Mouse (Mus musculus): ENCODE results near the gene Tmem109. TPM values are rescaled to one million over a fixed set of nuclear protein-coding genes. Genes with fewer than 3 reads are reported as not detected.

Gene Tmem109
- 21.9 and 23.0 TPM in 2 replicates for polyA plus RNA-seq (2015; fragmentation: Nextera tagmentation; extraction: Ambion mirVana)

GRCm38 (mm10) chr19:10881426-10882154, at the start of gene Tmem109:
Tmem109 (minus strand) TSS chr19:10882001.
- H3K4me1 ChIP-seq (replicated peaks), result peaks cover 28% of the 10 kb centered on the region
- peak within 1 kb of the TSS; percentile 76 for H3K9ac ChIP-seq
- ATAC-seq (ENCODE audit: low read depth) (peak; percentile 90), DNase-seq (peak; percentile 87)
- no peaks in the 10 kb centered on the region for H3K9me3 ChIP-seq (replicated peaks)
- H3K27ac ChIP-seq, result peak within 1 kb of the TSS; percentile 75
- peak within 1 kb of the TSS; percentile 92 for H3K4me2 ChIP-seq
- H3K4me3 ChIP-seq (replicated peaks), result peak within 1 kb of the TSS; percentile 64
- no peaks in the 10 kb centered on the region for H3K36me3 ChIP-seq
- under 1% methylated on average over 49 of the region's 49 CpGs for WGBS (ENCODE audit: insufficient replicate concordance)
- no peaks in the 10 kb centered on the region for H3K27me3 ChIP-seq

DNA sequence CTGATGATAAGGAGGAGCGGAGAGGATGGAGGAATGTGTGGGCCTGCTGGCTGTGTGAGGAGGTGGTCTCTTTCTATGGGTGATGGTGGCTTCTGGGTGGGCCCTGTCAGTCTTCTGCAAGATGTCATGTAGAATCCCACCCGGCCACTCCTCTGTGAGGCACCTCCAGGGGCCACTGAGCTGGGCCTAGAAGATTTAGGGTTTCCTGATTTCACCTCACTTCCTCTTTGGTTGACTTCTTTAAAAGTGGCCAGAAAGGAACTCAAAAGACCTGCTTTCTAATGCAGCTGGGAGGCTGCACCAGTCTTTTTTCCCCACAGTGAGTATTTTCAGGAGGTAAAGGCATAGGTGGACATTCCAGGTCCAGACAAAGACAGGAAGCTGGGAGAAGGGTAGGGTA, 48.8 kb upstream of the Tmem109 start:
- 44% methylated on average over 2 of the region's 2 CpGs for WGBS (ENCODE audit: insufficient replicate concordance)
- Histone ChIP-seq H3K4me3 (replicated peaks) (no peak overlapping the region), H3K9me3 (replicated peaks) (no peaks in the 10 kb centered on the region), H3K27ac (no peak overlapping the region), H3K4me1 (replicated peaks) (no peaks in the 10 kb centered on the region), H3K9ac (no peak overlapping the region), H3K27me3 (no peaks in the 10 kb centered on the region), H3K4me2 (no peak overlapping the region), H3K36me3 (no peaks in the 10 kb centered on the region)
- ATAC-seq (ENCODE audit: low read depth), result no peak
- no peak for DNase-seq

DNA sequence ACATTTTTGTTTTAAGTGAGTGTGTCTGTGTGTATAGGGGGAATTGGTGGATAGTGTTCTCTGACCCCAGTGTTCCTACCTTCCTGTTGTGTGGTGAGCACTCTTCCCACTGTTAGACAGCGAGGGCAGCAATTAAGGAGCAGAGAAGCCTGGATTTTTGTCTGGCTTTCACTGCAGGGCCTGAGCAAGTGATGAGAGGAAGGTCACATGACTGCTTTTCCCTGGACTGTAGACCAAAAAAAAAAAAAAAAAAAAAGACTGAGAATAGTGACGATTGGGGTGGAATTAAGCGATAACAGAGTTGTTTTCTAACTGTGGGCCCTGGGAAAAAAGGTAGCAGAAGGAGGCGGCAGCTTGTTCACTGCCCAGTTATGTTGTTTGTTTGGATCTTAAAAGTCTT, 44.9 kb upstream of the Tmem109 start:
- no peak for ATAC-seq (ENCODE audit: low read depth)
- H3K27ac ChIP-seq, result no peak overlapping the region

DNA sequence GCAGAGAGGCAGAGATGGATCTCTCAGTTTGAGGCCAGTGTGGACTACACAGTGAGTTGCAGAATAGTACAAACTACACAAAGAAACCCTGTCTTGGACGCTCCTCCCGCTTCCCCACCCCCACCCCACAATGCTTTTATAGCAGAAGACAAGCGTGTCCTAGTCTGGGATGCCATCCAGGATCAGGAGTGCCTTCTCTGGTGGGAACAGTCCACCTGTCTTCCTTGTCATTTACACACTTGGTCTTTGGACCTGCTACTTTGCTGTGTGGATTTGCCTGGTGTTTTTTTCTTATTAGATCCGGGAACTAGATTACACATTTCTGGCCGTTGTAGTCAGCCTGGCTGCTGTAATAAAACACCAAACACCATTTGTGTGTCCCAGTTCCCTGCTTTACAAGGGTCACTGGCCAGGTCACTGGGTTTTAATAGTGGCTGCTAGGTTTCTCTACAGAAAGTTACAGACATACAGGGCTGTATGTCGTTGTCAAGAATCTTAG, 44.4 kb upstream of the Tmem109 start:
- ATAC-seq (ENCODE audit: low read depth) (no peak), DNase-seq (no peak)
- WGBS (ENCODE audit: insufficient replicate concordance), result 60% methylated on average over 6 of the region's 6 CpGs

More for the DNA sequence above, 44.9 kb upstream of the Tmem109 start:
- Histone ChIP-seq H3K4me3 (replicated peaks) (no peak overlapping the region), H3K27me3 (no peaks in the 10 kb centered on the region), H3K9me3 (replicated peaks) (no peaks in the 10 kb centered on the region), H3K4me1 (replicated peaks) (no peaks in the 10 kb centered on the region), H3K9ac (no peak overlapping the region), H3K36me3 (no peaks in the 10 kb centered on the region), H3K4me2 (no peak overlapping the region)
- DNase-seq, result no peak
- WGBS (ENCODE audit: insufficient replicate concordance), result 55% methylated on average over 4 of the region's 4 CpGs

GRCm38 (mm10) chr19:10924220-10924619, 42.4 kb upstream of the Tmem109 start:
- ATAC-seq (ENCODE audit: low read depth), result no peak

More for the DNA sequence above, 44.4 kb upstream of the Tmem109 start:
- Histone ChIP-seq H3K4me3 (replicated peaks) (no peak overlapping the region), H3K36me3 (no peaks in the 10 kb centered on the region), H3K9ac (no peak overlapping the region), H3K27ac (no peak overlapping the region), H3K27me3 (no peaks in the 10 kb centered on the region), H3K9me3 (replicated peaks) (no peaks in the 10 kb centered on the region), H3K4me2 (no peak overlapping the region), H3K4me1 (replicated peaks) (no peaks in the 10 kb centered on the region)

DNA sequence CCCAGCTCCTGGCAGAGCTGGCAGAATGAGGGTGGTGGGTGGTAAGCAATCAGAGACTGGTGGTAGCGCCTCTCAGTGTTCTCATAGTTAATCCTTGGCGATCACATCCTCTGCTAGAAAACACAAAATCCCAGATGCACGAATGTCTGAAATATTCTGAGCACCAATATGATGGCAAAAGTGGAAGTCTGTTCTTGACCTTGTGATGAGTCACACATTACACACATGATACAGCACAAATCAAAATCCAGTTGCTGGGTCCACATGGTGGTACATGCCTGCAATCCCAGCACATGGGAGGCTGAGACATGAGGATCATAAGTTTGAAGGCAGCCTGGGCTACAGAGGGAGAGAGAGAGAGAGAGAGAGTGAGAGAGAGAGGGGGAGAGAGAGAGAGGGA, 39.3 kb upstream of the Tmem109 start:
- Histone ChIP-seq H3K27me3 (no peaks in the 10 kb centered on the region), H3K4me3 (replicated peaks) (no peak overlapping the region), H3K4me2 (no peak overlapping the region), H3K9me3 (replicated peaks) (no peaks in the 10 kb centered on the region), H3K36me3 (no peaks in the 10 kb centered on the region), H3K9ac (no peak overlapping the region), H3K4me1 (replicated peaks) (peaks cover 5% of the 10 kb centered on the region), H3K27ac (no peak overlapping the region)
- DNase-seq (no peak), ATAC-seq (ENCODE audit: low read depth) (no peak)
- 54% methylated on average over 3 of the region's 3 CpGs for WGBS (ENCODE audit: insufficient replicate concordance)

More at GRCm38 (mm10) chr19:10924220-10924619, 42.4 kb upstream of the Tmem109 start:
- Histone ChIP-seq H3K9me3 (replicated peaks) (no peaks in the 10 kb centered on the region), H3K4me1 (replicated peaks) (no peaks in the 10 kb centered on the region), H3K4me2 (no peak overlapping the region), H3K27me3 (no peaks in the 10 kb centered on the region), H3K27ac (no peak overlapping the region), H3K36me3 (no peaks in the 10 kb centered on the region), H3K4me3 (replicated peaks) (no peak overlapping the region), H3K9ac (no peak overlapping the region)
- WGBS (ENCODE audit: insufficient replicate concordance), result 46% methylated on average over 4 of the region's 4 CpGs
- no peak for DNase-seq

DNA sequence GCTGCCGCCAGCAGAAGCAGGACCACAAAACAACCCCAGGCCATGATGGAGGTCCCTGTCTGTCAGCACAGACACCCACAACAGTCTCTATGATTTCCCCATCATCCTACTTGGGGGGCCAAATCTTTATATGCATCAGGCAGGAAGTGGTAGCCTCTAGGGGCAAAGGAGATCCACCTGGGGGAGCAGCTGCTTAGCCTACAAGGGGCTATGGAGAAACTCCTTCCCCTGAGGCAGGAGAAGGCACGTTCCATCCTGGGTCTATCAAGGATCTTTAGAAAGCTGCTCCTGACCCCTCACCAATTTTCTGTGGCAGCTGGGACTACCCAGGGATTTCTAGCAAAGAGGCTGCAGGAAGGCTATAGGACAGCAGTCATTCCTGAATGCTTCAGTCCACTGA, 38.7 kb upstream of the Tmem109 start, which contains the start of gene Zp1:
Gene Zp1, minus strand, starts transcription at position 101 of the 400 bp plus-strand sequence.
- DNase-seq, result no peak
- WGBS (ENCODE audit: insufficient replicate concordance), result 58% methylated on average over 2 of the region's 2 CpGs

DNA sequence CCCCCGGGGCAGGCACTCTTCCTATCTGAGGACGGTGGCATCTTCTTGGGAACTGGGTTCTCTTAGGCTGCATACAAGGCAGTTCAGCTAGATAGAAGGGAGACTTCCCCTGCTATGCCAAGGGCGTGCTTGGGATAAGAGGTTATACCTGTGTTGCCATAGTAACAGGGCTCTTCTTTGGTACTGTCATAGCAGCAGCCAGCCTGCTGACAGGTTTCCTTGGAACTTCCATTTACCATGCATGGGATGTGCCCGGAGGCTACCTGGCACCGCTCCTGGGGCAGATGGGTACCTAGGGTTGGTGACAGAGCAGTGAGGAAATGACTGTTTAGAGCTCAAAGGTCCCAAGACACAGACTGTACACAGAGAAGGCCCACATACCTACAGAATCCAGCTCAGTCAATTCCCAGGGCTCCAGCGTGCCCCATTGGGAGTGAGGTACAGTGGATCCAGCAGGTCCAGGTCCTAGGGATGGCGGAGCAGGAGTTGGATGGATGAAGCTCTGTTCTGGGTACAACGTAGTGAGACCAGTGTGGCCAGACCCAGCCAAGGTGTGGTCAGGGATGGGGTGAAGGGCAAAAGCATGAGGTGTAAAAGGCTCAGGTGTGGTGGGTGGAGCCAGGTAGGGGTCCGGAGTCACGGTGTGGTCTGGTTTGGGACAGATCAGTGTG, 36.7 kb upstream of the Tmem109 start:
- no peak for DNase-seq
- H3K27me3 ChIP-seq, result peaks cover 9% of the 10 kb centered on the region; the same call in 1 of the 2 replicates
- ATAC-seq (ENCODE audit: low read depth), result no peak
- no peak overlapping the region for H3K4me2 ChIP-seq
- H3K4me3 ChIP-seq (replicated peaks), result no peak overlapping the region
- H3K9me3 ChIP-seq (replicated peaks), result no peaks in the 10 kb centered on the region
- H3K4me1 ChIP-seq (replicated peaks), result peaks cover 6% of the 10 kb centered on the region
- no peak overlapping the region for H3K9ac ChIP-seq
- WGBS (ENCODE audit: insufficient replicate concordance), result 78% methylated on average over 10 of the region's 10 CpGs
- no peaks in the 10 kb centered on the region for H3K36me3 ChIP-seq
- H3K27ac ChIP-seq, result no peak overlapping the region

More for the DNA sequence above, 38.7 kb upstream of the Tmem109 start, which contains the start of gene Zp1:
- Histone ChIP-seq H3K4me1 (replicated peaks) (peaks cover 6% of the 10 kb centered on the region), H3K4me2 (no peak within 1 kb of the TSS), H3K9me3 (replicated peaks) (no peaks in the 10 kb centered on the region), H3K9ac (no peak within 1 kb of the TSS), H3K4me3 (replicated peaks) (no peak within 1 kb of the TSS), H3K27ac (no peak within 1 kb of the TSS), H3K27me3 (no peaks in the 10 kb centered on the region), H3K36me3 (no peaks in the 10 kb centered on the region)
- ATAC-seq (ENCODE audit: low read depth), result no peak

- peaks cover 9% of the 10 kb centered on the region; the same call in 1 of the 2 replicates for H3K27me3 ChIP-seq
- no peak overlapping the region for H3K9ac ChIP-seq
- no peak overlapping the region for H3K27ac ChIP-seq
- H3K9me3 ChIP-seq (replicated peaks), result no peaks in the 10 kb centered on the region
- no peak overlapping the region for H3K4me3 ChIP-seq (replicated peaks)
- no peaks in the 10 kb centered on the region for H3K36me3 ChIP-seq
- WGBS (ENCODE audit: insufficient replicate concordance), result 34% methylated on average over 5 of the region's 5 CpGs
- no peak overlapping the region for H3K4me2 ChIP-seq
- no peak for DNase-seq
- peaks cover 6% of the 10 kb centered on the region for H3K4me1 ChIP-seq (replicated peaks)
- ATAC-seq (ENCODE audit: low read depth), result no peak
Observed at GRCm38 (mm10) chr19:10916506-10916905, 34.7 kb upstream of the Tmem109 start.

- no peak overlapping the region for H3K4me2 ChIP-seq
- H3K27me3 ChIP-seq, result peaks cover 9% of the 10 kb centered on the region; the same call in 1 of the 2 replicates
- 32% methylated on average over 2 of the region's 2 CpGs for WGBS (ENCODE audit: insufficient replicate concordance)
- no peak overlapping the region for H3K4me3 ChIP-seq (replicated peaks)
- H3K9ac ChIP-seq, result no peak overlapping the region
- no peaks in the 10 kb centered on the region for H3K36me3 ChIP-seq
- ATAC-seq (ENCODE audit: low read depth), result no peak
- H3K27ac ChIP-seq, result no peak overlapping the region
- H3K9me3 ChIP-seq (replicated peaks), result no peaks in the 10 kb centered on the region
- DNase-seq, result no peak
- peaks cover 6% of the 10 kb centered on the region for H3K4me1 ChIP-seq (replicated peaks)
Observed at GRCm38 (mm10) chr19:10914870-10915269, 33.1 kb upstream of the Tmem109 start.

GRCm38 (mm10) chr19:10914291-10914690, 32.5 kb upstream of the Tmem109 start:
- ATAC-seq (ENCODE audit: low read depth) (no peak), DNase-seq (no peak)
- Histone ChIP-seq H3K4me1 (replicated peaks) (peaks cover 6% of the 10 kb centered on the region), H3K4me3 (replicated peaks) (no peak overlapping the region), H3K4me2 (no peak overlapping the region), H3K27ac (no peak overlapping the region), H3K36me3 (no peaks in the 10 kb centered on the region), H3K9me3 (replicated peaks) (no peaks in the 10 kb centered on the region), H3K9ac (no peak overlapping the region), H3K27me3 (peaks cover 9% of the 10 kb centered on the region; the same call in 1 of the 2 replicates)
- WGBS (ENCODE audit: insufficient replicate concordance), result 13% methylated on average over 7 of the region's 7 CpGs
